Mouse (Mus musculus) layer of hippocampus, postnatal 25 days (tissue): ENCODE measurements at regions not wholly inside any gene's neighbourhood (a gene's known extent, or its start where the extent isn't known, plus 50 kb on each side); places are given as distances from the start of the nearest gene placed in this dataset.

Experiments used
- DNase-seq, 2 experiments: peaks; one replicate each; pipeline ENCODE4 v3.0.0; 2022; ENCODE audit warnings: mixed read lengths in 2 of 2, low spot score in 1 of 2; ENCODE audit errors: extremely low spot score in 1 of 2

DNA sequence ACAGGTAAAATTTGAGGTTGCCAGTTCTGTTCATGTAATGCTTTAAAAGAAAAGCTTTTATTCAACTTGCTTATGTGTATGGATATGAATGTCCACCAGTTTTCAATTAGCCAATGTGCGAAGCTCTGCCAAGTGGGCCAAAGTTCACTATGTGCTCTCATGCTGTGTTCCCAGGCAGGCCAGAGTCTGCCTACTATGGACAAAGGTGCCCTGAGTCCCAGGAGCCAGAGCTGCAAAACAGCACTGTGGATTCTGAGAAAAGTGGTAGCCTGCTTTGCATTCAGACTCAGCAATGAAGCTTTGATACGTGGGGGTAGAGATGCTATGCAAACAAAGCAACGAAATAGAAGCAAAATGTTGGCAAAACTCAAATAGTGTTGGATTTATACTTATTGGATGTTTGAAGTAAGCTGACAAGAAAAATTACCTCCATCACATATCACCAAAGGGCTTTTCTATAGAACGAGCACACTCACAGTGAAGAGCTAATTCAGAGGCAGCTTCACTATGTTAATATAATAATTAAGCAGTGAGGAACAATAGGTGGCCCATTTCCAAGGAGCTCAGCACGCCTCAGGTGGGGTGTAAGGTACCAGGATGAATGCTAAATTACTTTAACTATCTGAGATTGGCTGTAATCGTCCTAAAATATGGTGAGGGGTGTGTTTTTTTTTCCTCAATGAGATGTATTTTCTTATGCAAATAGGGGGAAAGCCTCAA lies 318.2 kb upstream of the Zeb2 start:
- DNase-seq: no peak

- no peak for DNase-seq
Measured at GRCm38 (mm10) chr2:45434789-45435188, 317.6 kb upstream of the Zeb2 start.

DNA sequence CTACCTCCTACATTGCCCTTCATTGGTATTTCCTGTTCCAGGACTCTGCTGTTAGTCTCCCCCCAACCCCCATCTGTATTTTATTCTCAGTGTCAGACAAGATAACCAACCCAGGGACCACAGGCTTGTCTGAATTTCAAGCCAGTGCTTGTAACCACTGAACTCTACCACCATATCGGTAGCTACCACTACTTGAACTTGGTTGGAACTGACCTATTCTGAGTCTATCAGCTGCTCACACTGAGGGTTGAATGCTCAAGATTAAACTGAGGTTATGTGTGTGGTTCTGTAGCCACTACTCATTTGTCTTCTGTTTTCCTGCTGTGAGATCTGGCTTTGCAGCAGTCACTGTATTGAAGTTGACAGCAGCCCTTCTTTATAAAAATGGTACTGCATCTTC lies 317.0 kb upstream of the Zeb2 start:
- no peak for DNase-seq

DNA sequence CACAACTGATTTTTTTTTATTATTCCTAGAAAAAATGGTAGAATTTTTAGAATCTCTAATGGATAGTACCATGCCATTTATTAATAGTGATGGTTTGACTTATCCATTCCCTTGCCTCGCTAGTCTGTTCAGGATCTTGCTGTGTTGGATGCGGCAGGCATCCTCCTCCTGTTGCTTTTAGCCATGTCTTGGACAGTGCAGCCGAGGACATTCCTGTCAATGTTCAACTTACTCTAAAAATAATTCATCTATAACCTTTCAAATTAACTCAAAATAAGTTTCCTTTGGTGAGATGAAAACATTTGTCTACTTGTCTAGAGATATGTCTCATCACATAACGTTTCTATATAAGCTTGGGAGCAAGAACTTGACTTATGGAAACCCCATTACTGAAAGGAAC lies 314.2 kb upstream of the Zeb2 start:
- DNase-seq: no peak

GRCm38 (mm10) chr2:45421774-45422173 lies 304.6 kb upstream of the Zeb2 start:
- DNase-seq: no peak

GRCm38 (mm10) chr2:45408136-45408535 lies 290.9 kb upstream of the Zeb2 start:
- DNase-seq: no peak

DNA sequence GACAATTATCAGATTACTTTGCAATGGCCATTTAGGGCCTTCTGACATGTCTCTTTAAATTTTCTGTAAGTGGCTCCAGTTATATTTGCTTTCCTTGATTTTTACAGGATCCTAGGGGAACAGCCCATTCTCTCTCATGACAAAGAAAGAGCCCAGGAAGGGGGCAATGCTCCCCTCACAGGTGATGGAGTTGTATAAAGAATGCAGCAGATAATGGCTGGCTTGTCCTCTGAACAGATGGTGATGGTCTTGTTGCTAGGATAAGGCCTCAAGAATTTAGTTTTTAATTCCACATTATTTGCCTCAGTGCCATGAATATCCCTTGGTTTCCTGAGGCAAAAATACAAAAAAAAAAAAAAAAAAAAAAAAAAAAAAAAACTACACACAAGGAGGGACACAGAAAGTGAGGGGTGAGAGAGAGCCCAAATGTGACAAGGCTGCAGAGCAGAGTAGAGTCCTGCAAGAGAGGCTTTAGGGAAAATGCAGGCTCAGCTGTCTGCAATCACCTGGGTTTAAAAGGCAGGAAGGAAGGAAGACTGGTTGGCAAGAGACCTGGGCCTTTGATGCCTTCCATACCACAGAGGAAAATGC lies 272.8 kb upstream of the Zeb2 start:
- DNase-seq: no peak

DNA sequence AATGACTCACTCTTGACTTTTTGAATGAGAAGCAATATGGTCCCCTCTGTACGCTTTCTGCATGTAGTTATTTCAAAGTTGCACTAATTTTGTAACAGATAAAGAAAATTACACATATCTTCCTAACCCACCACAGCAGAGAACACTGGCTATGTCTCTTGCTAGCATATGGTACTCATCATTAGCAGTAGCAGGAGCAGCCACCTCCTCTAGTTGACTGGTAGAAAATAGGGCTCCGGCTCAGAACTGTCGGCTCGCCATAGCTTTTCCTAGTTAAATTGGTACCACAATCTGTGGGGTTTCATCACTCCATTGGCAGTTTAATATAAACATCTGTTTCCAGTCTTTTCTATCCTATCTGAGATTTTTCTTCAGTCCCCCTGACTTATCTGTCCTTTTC lies 254.1 kb upstream of the Zeb2 start:
- DNase-seq: no peak

GRCm38 (mm10) chr2:45370615-45370968 lies 253.4 kb upstream of the Zeb2 start:
- no peak for DNase-seq

DNA sequence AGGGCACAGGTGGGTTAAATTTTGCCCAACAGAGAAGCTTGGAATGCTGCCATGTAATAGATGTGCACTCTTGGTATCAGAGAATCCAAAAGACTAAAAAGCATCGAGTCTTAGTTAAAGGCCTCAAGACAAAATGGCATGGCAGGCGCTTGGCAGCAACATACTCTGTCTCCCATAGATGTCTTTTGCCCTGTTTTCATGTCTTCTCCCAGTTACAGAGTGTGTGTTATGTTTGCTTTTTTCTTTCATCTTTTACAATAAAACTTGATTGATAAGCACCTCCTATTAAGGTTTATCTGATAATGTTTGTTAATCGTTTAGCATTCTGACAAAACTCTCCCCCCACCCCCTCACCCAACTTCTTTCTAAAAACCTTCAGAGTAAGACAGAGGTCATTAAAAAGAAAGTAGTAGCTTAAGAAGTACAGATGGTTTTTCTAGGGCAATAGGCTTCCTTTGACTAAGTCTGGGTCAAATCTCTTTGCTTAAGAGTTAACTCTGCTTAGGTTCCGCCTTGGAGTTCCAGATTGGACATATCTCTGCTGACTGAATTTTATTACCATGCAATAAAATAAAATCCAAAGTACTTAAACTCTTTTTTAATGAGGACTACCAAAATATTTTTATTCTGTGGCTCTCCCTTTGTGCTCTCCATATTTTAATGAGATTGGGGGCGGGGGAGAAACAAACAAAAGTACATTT lies 252.9 kb upstream of the Zeb2 start:
- DNase-seq: no peak

GRCm38 (mm10) chr2:45369432-45369831 lies 252.2 kb upstream of the Zeb2 start:
- DNase-seq: no peak

DNA sequence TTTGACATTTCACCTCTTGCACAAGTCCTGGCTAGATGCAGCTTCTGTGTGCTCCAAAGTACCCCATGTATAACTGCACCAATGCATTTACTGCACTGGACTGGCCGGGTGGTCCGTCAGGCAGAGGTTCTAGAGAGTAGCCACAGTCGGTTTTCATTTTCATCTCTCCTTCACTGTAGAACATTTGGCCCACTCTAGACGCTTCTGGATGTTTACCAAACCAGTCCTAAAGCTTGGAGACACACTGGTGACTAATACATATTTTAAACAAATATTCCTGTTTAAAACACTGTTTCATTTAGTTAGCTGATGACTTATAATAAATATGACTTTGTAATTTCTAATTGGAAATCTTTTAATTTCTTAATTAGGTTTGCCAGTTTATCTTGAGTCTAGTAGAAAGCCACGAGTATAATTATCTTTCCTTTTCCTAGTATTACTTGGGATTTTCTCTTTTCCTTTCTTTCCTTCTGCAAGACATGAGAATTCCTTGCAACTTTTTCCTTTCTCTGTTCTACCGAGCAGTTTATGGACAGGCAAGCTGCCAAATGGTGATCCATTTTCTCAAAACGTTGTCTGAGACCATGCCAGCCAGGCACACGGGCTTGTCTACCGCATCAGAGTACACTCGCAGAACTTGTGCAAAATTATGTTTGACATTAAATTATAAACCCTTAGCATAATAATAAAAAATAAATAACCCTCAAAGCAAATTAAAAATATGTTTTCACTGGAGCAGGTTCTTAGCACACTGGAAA lies 250.4 kb upstream of the Zeb2 start:
- no peak for DNase-seq

DNA sequence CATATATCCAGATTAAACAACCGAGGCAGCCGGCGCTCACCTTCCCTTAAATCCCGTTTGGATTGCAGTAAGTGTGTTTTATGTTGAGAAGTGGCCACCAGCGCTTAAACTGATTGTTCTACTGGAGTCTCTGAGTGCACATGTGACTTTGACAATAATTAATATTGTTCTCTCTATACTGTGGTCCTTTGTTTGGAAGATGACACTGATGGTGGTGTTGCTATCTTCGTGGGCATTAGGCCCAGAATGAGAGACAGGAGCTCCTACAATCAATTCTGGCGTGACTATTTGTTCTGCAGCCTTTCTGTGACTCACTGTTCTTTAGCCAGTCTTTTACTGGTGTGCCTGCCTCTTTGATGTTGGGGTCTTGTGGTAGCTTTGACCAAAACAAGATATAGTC lies 240.1 kb upstream of the Zeb2 start:
- no peak for DNase-seq

DNA sequence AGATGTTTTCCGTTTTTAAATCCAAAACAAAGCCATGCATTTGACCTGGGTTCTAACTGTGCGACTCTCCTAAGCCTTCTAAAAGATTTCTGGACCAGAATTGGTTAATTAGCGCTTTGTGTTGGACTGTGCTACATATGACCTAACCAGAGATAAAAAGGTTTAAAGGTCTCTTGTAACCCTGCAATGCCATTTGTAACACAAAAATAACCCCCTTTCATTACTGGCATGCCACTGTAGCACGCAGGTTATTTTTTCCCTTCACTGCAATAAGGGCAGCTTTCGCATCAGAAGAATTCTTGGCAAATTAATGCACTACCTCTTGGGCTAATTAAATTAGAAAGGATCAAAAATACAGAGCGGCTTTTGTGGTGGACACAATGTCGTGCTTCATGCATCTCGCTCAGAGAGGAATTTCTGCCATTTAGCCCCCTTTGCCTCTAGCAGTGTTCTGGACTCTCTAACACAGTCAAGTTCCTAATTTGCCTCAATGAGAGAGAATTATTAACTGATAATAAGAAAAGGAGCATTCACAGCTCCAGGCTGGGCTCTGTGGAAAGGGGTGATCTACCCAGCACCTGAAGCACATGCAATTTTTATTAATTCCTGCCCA lies 239.5 kb upstream of the Zeb2 start:
- DNase-seq: no peak

DNA sequence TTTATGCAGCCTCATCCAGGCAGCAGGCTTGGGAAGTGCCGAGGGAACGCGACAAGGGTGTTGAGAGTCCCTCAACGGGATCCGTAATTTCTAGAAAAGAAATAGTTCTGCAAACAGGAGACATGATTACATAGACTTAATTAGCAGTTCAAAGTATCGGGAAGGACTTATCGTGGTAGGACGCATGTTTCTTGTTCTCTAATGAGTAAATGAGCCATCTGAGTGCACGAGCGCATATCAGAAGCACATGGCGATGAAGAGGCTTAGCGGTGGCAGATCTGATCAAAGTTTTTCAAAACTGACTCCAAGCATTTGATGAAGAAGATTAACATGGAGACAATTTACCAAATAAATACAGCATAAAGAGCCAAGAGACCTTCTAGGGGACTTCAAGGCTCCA lies 238.8 kb upstream of the Zeb2 start:
- no peak for DNase-seq

- no peak for DNase-seq
Measured at GRCm38 (mm10) chr2:45351529-45352133, 234.4 kb upstream of the Zeb2 start.

DNA sequence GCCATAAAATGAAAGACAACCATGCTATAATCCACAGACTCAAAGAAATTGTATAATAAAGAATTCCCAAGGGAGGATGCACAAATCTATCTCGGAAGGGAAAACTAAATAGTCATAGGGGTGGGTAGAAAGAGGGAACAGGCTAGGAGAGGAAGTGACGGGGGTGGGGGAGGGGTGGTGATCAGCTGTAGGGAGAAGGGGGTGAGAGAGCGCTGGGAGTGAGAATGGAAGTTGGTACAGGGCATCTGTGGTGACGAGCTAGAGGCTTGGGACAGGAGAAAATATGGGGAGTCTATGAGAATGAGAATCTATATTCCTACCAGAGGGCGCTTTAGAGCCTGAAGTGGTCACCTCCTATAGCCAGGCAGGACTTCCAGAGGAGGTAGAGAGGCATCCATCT lies 229.2 kb upstream of the Zeb2 start:
- DNase-seq: no peak

- no peak for DNase-seq
Measured at GRCm38 (mm10) chr2:45339866-45340265, 222.7 kb upstream of the Zeb2 start.

GRCm38 (mm10) chr2:45338809-45339208 lies 221.6 kb upstream of the Zeb2 start:
- DNase-seq: no peak

- no peak for DNase-seq
Measured at GRCm38 (mm10) chr2:45316945-45317565, 199.9 kb upstream of the Zeb2 start.
